Mouse (Mus musculus): ENCODE results near the gene Pgpep1.

DNA sequence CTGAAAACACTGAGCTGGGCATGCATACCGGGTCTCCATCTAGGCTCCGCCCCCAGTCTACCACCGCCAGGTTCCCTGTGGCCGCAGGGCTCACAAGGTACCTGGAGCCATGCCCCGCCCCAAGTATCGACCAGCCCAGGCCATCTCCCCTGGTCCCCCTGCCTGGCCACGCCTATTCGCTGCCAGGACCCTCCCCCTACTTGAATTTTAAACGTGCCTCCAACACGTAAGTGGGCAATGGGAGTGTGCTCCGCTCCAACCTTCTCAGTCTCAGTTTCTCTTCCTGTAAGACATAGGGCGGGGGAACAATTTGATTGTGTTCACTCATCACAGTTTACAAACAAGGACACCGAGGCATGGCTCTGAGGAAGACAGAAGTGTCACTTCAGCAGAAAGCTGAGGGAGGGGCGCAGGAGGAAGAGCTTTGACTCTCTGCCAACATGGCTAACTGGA lies at the start of gene Pgpep1:
- no peak for TF ChIP-seq CTCF (IDR thresholded peaks at IDR 0.05; ENCODE audit: low read depth, low read length)
- no peak for TF ChIP-seq POLR2AphosphoS5 (IDR thresholded peaks at IDR 0.05; ENCODE audit: insufficient replicate concordance, low read depth, low read length)
- TF ChIP-seq GATA1 (IDR thresholded peaks at IDR 0.05; ENCODE audit: borderline replicate concordance, low read length), result no peak

All from G1E (cell line).